Mouse (Mus musculus) MEL (cell line): ENCODE results near the gene 4930426L09Rik. TPM values are rescaled to one million over a fixed set of nuclear protein-coding genes. Genes with fewer than 3 reads are reported as not detected.

Experiments used
- DNase-seq: peaks from one replicate; pipeline ENCODE4 v3.0.0; 2011; ENCODE audit warnings: low read depth, low spot score
- H3K27ac ChIP-seq: 2 replicates; pipeline ENCODE4 v1.5.1; 2012; ENCODE audit warnings: low read depth, mild to moderate bottlenecking, control low read depth, low read length, moderate library complexity; ENCODE audit not compliant: control insufficient read depth
- H3K27me3 ChIP-seq, 2 experiments: fragments of 150-350 bp in 1 of 2; sonication (generic) in 1 of 2; 2 replicates each; pipeline ENCODE4 v1.6.1; 2012; ENCODE audit warnings: low read length in 2 of 2, mild to moderate bottlenecking in 2 of 2, improper control_type of control experiment in 1 of 2, moderate library complexity in 1 of 2; ENCODE audit not compliant: insufficient read depth in 2 of 2, control insufficient read depth in 1 of 2
- H3K36me3 ChIP-seq, 2 experiments: 2 replicates each; pipeline ENCODE4 v1.6.1; 2012 to 2014; ENCODE audit warnings: low read length in 2 of 2, improper control_type of control experiment in 1 of 2, inconsistent platforms in 1 of 2, mild to moderate bottlenecking in 1 of 2; ENCODE audit not compliant: insufficient read depth in 2 of 2, control insufficient read depth in 1 of 2
- H3K4me1 ChIP-seq, 2 experiments: fragments of 150-350 bp in 1 of 2; sonication (generic) in 1 of 2; 2 replicates each; pipeline ENCODE4 v1.6.1; 2012; ENCODE audit warnings: low read length in 2 of 2, improper control_type of control experiment in 1 of 2, mild to moderate bottlenecking in 1 of 2; ENCODE audit not compliant: insufficient read depth in 2 of 2, control insufficient read depth in 1 of 2
- H3K4me3 ChIP-seq, 2 experiments: fragments of 150-350 bp in 1 of 2; sonication (generic) in 1 of 2; 2 replicates each; pipeline ENCODE4 v1.5.1; 2012; ENCODE audit warnings: low read depth in 2 of 2, low read length in 2 of 2, mild to moderate bottlenecking in 2 of 2, moderate library complexity in 2 of 2, control low read depth in 1 of 2, improper control_type of control experiment in 1 of 2; ENCODE audit not compliant: control insufficient read depth in 1 of 2, insufficient read depth in 1 of 2
- H3K79me2 ChIP-seq: 2 replicates; pipeline ENCODE4 v1.6.1; 2012; ENCODE audit warnings: mild to moderate bottlenecking, low read length, moderate library complexity; ENCODE audit not compliant: control insufficient read depth, poor library complexity, insufficient read depth
- H3K9ac ChIP-seq: 2 replicates; pipeline ENCODE4 v1.6.1; 2012; ENCODE audit warnings: low read depth, mild to moderate bottlenecking, control low read depth, low read length, moderate library complexity; ENCODE audit not compliant: control insufficient read depth, poor library complexity, severe bottlenecking
- H3K9me3 ChIP-seq: fragments of 150-350 bp; sonication (generic); replicated peaks from 2 replicates; pipeline ENCODE4 v1.6.1; 2012; ENCODE audit warnings: mild to moderate bottlenecking, low read length, improper control_type of control experiment, moderate library complexity; ENCODE audit not compliant: insufficient read depth
- CHD1 ChIP-seq: IDR thresholded peaks from 2 replicates; pipeline ENCODE4 v1.6.1; 2012; ENCODE audit warnings: low read depth, mild to moderate bottlenecking, inconsistent platforms, low read length, improper control_type of control experiment
- EP300 ChIP-seq, 2 experiments: IDR thresholded peaks; 2 replicates each; pipeline ENCODE4 v1.6.1; 2011; ENCODE audit warnings: improper control_type of control experiment in 2 of 2, low read length in 2 of 2, low read depth in 1 of 2, mild to moderate bottlenecking in 1 of 2
- JUND ChIP-seq: IDR thresholded peaks from 2 replicates; pipeline ENCODE4 v1.6.1; 2011; ENCODE audit warnings: low read depth, mild to moderate bottlenecking, improper control_type of control experiment, low read length
- MAZ ChIP-seq: IDR thresholded peaks from 2 replicates; pipeline ENCODE4 v1.6.1; 2012; ENCODE audit warnings: low read depth, mild to moderate bottlenecking, inconsistent platforms, low read length, improper control_type of control experiment
- MYC ChIP-seq: IDR thresholded peaks from 2 replicates; pipeline ENCODE4 v1.6.1; 2011; ENCODE audit warnings: low read depth, mild to moderate bottlenecking, low read length, improper control_type of control experiment, moderate library complexity
- NRF1 ChIP-seq: IDR thresholded peaks from 2 replicates; pipeline ENCODE4 v1.6.1; 2014; ENCODE audit warnings: low read depth, mild to moderate bottlenecking, inconsistent platforms, low read length, improper control_type of control experiment, moderate library complexity; ENCODE audit not compliant: poor library complexity, insufficient read depth, severe bottlenecking
- POLR2A ChIP-seq, 2 experiments: IDR thresholded peaks; 2 replicates each; pipeline ENCODE4 v1.6.1; 2011 to 2012; ENCODE audit warnings: low read length in 2 of 2, mild to moderate bottlenecking in 2 of 2, control low read depth in 1 of 2, improper control_type of control experiment in 1 of 2, low read depth in 1 of 2, moderate library complexity in 1 of 2; ENCODE audit not compliant: control insufficient read depth in 1 of 2, insufficient read depth in 1 of 2, poor library complexity in 1 of 2
- RAD21 ChIP-seq: IDR thresholded peaks from 2 replicates; pipeline ENCODE4 v1.6.1; 2011; ENCODE audit warnings: mild to moderate bottlenecking, low read depth, low read length, improper control_type of control experiment
- SIN3A ChIP-seq: IDR thresholded peaks from 2 replicates; pipeline ENCODE4 v1.6.1; 2012; ENCODE audit warnings: low read length, improper control_type of control experiment, inconsistent platforms
- TCF12 ChIP-seq: IDR thresholded peaks from 2 replicates; pipeline ENCODE4 v1.6.1; 2014; ENCODE audit warnings: low read depth, mild to moderate bottlenecking, inconsistent platforms, low read length, improper control_type of control experiment, moderate library complexity
- USF1 ChIP-seq: IDR thresholded peaks from 2 replicates; pipeline ENCODE4 v1.6.1; 2014; ENCODE audit warnings: low read depth, mild to moderate bottlenecking, inconsistent platforms, low read length, improper control_type of control experiment, moderate library complexity
- USF2 ChIP-seq, 2 experiments: IDR thresholded peaks; 2 replicates each; pipeline ENCODE4 v1.6.1; 2011 to 2012; ENCODE audit warnings: improper control_type of control experiment in 2 of 2, low read length in 2 of 2, borderline replicate concordance in 1 of 2, inconsistent platforms in 1 of 2, low read depth in 1 of 2, mild to moderate bottlenecking in 1 of 2; ENCODE audit not compliant: insufficient read depth in 1 of 2
- polyA plus RNA-seq, 2 experiments: library from polyadenylated mRNA; stranded (reverse) in 1 of 2; unstranded in 1 of 2; fragments of >175 nt in 1 of 2; fragments of >200 nt in 1 of 2; gene quantifications; 2 replicates each; pipeline versions ENCODE4 v1.2.1 to v1.2.4; 2012; ENCODE audit warnings: low replicate concordance in 2 of 2, low read depth in 1 of 2; ENCODE audit not compliant: insufficient read length in 2 of 2, insufficient read depth in 1 of 2, missing spikeins in 1 of 2
- total RNA-seq: library from RNA; depleted of rRNA; stranded (reverse); fragments of 300-350 nt; gene quantifications from 2 replicates; pipeline ENCODE4 v1.2.3, GENCODE M21; 2012

4930426L09Rik gene
- total and polyA plus RNA-seq, 3 experiments, result 0.12 to 0.19 TPM; not detected in 1

DNA sequence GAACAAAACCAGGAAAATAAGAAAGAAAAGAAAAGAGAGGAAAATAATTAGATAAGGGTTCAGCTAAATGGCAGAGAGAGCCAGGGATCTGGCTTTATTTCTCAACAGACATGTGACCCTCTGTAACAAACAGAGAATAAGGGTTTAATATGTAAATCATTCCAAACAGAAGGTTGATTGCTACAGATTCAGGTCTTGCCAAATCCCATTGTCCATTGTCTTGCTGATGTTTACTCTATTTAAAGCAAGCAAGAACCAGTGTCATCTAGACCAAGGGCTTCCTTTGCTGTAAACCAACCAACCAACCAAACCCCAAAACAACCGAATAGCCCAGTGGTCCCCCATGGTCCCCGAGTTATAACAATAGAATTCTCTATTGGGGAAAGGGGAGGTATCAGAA is 19.9 kb downstream of the 4930426L09Rik start:
- H3K4me1 ChIP-seq, result peaks cover 7 to 10% of the 10 kb centered on the region in 2 experiments
- TF ChIP-seq EP300 (IDR thresholded peaks at IDR 0.05; ENCODE audit: low read depth in 1 of 2, low read length in 2 of 2) (no peak), NRF1 (no peak), USF2 (IDR thresholded peaks at IDR 0.05; ENCODE audit: borderline replicate concordance in 1 of 2, insufficient read depth in 1 of 2, low read depth in 1 of 2, low read length in 2 of 2) (no peak), TCF12 (no peak), USF1 (no peak), JUND (no peak), MAZ (no peak), SIN3A (no peak), RAD21 (no peak), POLR2A (IDR thresholded peaks at IDR 0.05; ENCODE audit: control insufficient read depth in 1 of 2, insufficient read depth in 1 of 2, low read depth in 1 of 2, low read length in 2 of 2, poor library complexity in 1 of 2) (no peak)
- no peak for DNase-seq
- no peaks in the 10 kb centered on the region for H3K9me3 ChIP-seq
- H3K27ac ChIP-seq, result no peak overlapping the region
- no peaks in the 10 kb centered on the region for H3K79me2 ChIP-seq
- no peak overlapping the region for H3K9ac ChIP-seq
- H3K27me3 ChIP-seq, result no peaks in the 10 kb centered on the region
- H3K36me3 ChIP-seq, result peaks cover 0 to 7% of the 10 kb centered on the region in 2 experiments; a peak in 2 of 4 replicates
- no peak overlapping the region for H3K4me3 ChIP-seq

DNA sequence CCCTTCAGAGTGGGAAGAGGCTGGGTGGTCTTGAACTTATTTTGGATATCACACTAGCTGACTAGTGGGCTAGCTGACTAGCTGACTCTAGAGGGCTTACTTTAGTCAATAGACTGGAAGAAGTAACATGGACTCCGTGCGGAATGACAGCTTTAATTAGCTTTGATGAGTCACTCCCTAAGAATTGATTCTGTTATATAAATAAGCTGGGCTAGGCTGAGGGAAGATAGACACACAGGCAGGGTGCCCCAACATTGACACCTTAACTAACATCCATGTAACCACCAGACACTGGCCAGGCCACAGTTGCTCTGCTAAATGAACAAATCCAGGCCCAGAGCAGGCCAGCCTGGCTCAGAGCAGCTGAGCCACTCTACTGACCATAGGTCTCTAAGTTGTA is 26.7 kb downstream of the 4930426L09Rik start:
- DNase-seq, result no peak
- Histone ChIP-seq H3K9me3 (no peaks in the 10 kb centered on the region), H3K9ac (no peak overlapping the region), H3K4me1 (peaks cover 4 to 6% of the 10 kb centered on the region in 2 experiments; a peak in 3 of 4 replicates), H3K27ac (no peak overlapping the region), H3K27me3 (no peaks in the 10 kb centered on the region), H3K36me3 (no peaks in the 10 kb centered on the region), H3K4me3 (no peak overlapping the region), H3K79me2 (no peaks in the 10 kb centered on the region)
- no peak for TF ChIP-seq RAD21

DNA sequence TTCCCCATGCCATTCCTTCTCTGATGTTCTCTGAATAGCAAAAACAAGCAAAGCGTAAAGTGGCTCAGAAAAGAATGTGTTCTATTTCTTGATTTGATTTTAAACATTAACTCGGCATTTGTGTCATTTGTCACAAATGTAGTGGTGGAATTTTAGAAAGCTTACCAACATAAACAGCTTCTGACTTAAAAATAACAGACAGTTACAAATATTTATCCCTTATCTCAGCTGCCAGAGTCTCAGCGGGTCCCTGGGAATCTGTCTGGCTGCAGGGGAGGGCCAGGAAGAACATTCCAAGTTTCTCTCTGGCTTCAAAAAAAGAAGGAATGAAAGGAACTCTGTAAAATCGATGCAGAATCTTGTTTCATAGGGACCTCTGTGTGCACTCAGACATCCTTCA is 39.3 kb downstream of the 4930426L09Rik start:
- no peak for DNase-seq
- TF ChIP-seq MYC (no peak), CHD1 (no peak)
- Histone ChIP-seq H3K27me3 (no peaks in the 10 kb centered on the region), H3K4me3 (no peak overlapping the region), H3K4me1 (no peaks in the 10 kb centered on the region; a peak in 1 of 4 replicates), H3K27ac (no peak overlapping the region), H3K9me3 (no peaks in the 10 kb centered on the region), H3K79me2 (no peaks in the 10 kb centered on the region), H3K9ac (no peak overlapping the region), H3K36me3 (no peaks in the 10 kb centered on the region)
